Mouse (Mus musculus) lung, embryonic 14.5 days (tissue): ENCODE results near the gene Ephb1. TPM values are rescaled to one million over a fixed set of nuclear protein-coding genes. Genes with fewer than 3 reads are reported as not detected.

ENCODE experiments used
- ATAC-seq: fragments of 200-750 bp; cut with Nextera tagmentation; 2 replicates; pipeline ENCODE4 v1.8.0; 2017; ENCODE audit warnings: mild to moderate bottlenecking, moderate TSS enrichment, moderate library complexity; ENCODE audit not compliant: insufficient read depth
- DNase-seq: peaks from one replicate; pipeline ENCODE4 v3.0.0-alpha.2; 2015
- H3K27ac ChIP-seq: fragments of 300-500 bp; sonication (generic); 2 replicates; pipeline ENCODE4 v1.5.1; 2014; ENCODE audit warnings: low read depth, mild to moderate bottlenecking, moderate library complexity
- H3K27me3 ChIP-seq: fragments of 300-500 bp; sonication (generic); 2 replicates; pipeline ENCODE4 v1.6.1; 2014; ENCODE audit warnings: low read length, control low read depth; ENCODE audit not compliant: insufficient read depth
- H3K36me3 ChIP-seq: fragments of 300-500 bp; sonication (generic); 2 replicates; pipeline ENCODE4 v1.6.1; 2014; ENCODE audit warnings: control low read depth; ENCODE audit not compliant: insufficient read depth
- H3K4me1 ChIP-seq: fragments of 300-500 bp; sonication (generic); 2 replicates; pipeline ENCODE4 v1.6.1; 2014; ENCODE audit warnings: antibody characterized with exemption, control low read depth; ENCODE audit not compliant: insufficient read depth
- H3K4me2 ChIP-seq: fragments of 300-500 bp; sonication (generic); 2 replicates; pipeline ENCODE4 v1.6.1; 2014; ENCODE audit warnings: mild to moderate bottlenecking
- H3K4me3 ChIP-seq: fragments of 300-500 bp; sonication (generic); 2 replicates; pipeline ENCODE4 v1.5.1; 2014; ENCODE audit warnings: low read depth, low read length
- H3K9ac ChIP-seq: fragments of 300-500 bp; sonication (generic); 2 replicates; pipeline ENCODE4 v1.6.1; 2014
- H3K9me3 ChIP-seq: fragments of 300-500 bp; sonication (generic); 2 replicates; pipeline ENCODE4 v1.6.1; 2016; ENCODE audit warnings: low read depth, low read length, control low read depth
- CTCF ChIP-seq: IDR thresholded peaks from 2 replicates; pipeline ENCODE4 v1.5.1; 2016; ENCODE audit warnings: antibody characterized with exemption, low read depth
- WGBS: fragments of 180-500 bp; shearing (Covaris S2); extraction: QIAGEN DNeasy Blood & Tissue Kit; methylation state at CpG from one replicate; pipeline ENCODE4 v1.1.7; 2014; 5-methylcytosine and 5-hydroxymethylcytosine counted together
- polyA plus RNA-seq: library from polyadenylated mRNA; unstranded; fragments of >200 nt; fragmentation: Nextera tagmentation; extraction: Ambion mirVana; gene quantifications from 2 replicates; pipeline ENCODE4 v1.2.1, GENCODE M21; 2014

Ephb1 gene
- polyA plus RNA-seq, 1 experiment from 2014 or later: 1.6 TPM

DNA sequence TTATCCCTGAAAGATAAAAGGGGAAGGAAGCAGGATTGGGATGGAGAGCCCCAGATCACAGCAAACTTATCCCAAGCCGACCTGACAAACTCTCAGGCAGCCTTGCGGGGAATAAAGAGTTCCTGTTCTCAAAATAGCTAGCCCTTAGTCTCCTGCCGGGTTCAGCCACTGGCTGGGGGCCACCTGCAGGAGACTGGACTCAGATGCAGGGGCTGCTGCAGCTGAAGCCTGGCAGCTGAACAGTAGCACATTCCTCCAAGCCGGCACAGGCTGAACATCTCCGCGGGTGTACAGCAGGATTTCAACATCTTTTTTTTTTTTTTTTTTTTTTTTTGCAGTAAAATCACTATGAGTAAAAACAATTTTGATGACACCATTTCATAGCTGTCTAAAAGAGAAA, 382.7 kb downstream of the Ephb1 start:
- ATAC-seq: no peak
- Histone ChIP-seq H3K9ac (no peak overlapping the region), H3K9me3 (no peaks in the 10 kb centered on the region), H3K27me3 (no peaks in the 10 kb centered on the region), H3K4me2 (no peak overlapping the region), H3K4me3 (no peak overlapping the region), H3K4me1 (no peaks in the 10 kb centered on the region), H3K27ac (no peak overlapping the region), H3K36me3 (no peaks in the 10 kb centered on the region)
- 27% methylated on average over 6 of the region's 6 CpGs for WGBS
- peak; percentile 34 for DNase-seq
- no peak for TF ChIP-seq CTCF

DNA sequence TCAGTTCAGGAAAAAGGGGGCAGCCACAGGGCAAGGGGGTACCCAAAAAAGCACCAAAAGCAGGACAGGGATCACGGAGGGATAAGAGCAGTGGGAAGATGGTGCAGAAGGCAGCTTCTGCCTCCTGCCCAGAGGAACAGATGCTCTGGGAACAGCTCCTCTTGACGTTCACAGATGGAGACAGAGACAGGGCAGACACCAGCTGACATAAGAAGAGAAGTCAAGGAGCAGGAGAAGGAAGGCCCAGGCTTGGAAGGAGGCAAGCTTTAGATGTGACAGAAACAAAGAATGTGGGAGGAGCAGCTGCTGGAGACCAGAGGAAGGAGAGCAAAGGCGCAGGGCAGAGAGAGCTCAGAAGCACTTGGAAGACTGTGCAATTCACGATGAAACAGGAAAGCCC, 398.3 kb downstream of the Ephb1 start:
- no peak for ATAC-seq
- 36% methylated on average over 4 of the region's 4 CpGs for whole genome bisulfite sequencing
- H3K4me2 ChIP-seq: no peak overlapping the region

GRCm38 (mm10) chr9:101954529-101954928, 400.0 kb downstream of the Ephb1 start:
- Histone ChIP-seq H3K9me3 (no peaks in the 10 kb centered on the region), H3K27me3 (no peaks in the 10 kb centered on the region), H3K27ac (no peak overlapping the region), H3K4me1 (no peaks in the 10 kb centered on the region), H3K4me3 (no peak overlapping the region), H3K4me2 (no peak overlapping the region), H3K9ac (no peak overlapping the region), H3K36me3 (no peaks in the 10 kb centered on the region)
- ATAC-seq (no peak), DNase-seq (no peak)
- TF ChIP-seq CTCF: no peak
- 83% methylated on average over 4 of the region's 4 CpGs for WGBS

More for the DNA sequence above, 398.3 kb downstream of the Ephb1 start:
- TF ChIP-seq CTCF: no peak
- Histone ChIP-seq H3K27ac (no peak overlapping the region), H3K27me3 (no peaks in the 10 kb centered on the region), H3K9me3 (no peaks in the 10 kb centered on the region), H3K36me3 (no peaks in the 10 kb centered on the region), H3K9ac (no peak overlapping the region), H3K4me3 (no peak overlapping the region), H3K4me1 (no peaks in the 10 kb centered on the region)
- no peak for DNase-seq

DNA sequence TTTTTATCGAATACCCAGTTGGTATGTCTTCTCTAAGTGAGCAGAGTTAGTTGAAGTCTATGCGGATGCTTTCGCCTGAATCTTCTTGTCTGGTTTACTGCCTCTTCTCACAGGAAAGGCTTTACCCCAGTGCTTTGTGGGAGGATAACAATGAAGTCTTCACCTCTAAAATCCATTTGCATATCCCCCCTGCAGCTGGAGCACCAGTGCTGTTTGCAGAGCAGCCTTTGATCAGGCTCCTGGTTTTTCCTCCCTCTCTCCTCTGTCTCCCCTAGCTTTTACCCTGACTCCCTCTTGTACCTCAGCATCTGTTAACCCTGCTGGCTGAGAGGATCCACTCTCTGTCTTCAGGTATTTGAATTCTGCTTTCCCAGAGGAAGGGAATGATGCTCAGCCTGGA, 404.4 kb downstream of the Ephb1 start:
- TF ChIP-seq CTCF: no peak

DNA sequence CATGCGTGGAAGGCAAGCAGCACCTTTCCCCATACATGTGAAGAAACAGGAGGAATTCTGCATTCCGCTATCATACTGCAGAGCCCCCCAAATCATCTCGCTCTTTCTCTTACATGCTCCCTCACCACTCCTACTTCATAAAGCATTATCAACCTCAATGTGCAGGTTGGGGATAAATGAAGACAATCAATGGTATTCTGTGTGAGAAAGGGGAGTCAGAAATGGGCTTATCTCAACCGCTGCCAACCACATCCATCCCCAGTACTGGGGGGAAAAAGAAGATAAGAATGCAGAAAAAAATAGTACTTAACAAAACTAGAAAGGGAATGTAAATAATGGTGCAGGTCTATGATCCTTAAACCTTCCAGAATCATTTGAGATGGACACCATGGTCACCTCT, 408.7 kb downstream of the Ephb1 start:
- no peaks in the 10 kb centered on the region for H3K27me3 ChIP-seq
- WGBS: 84% methylated on average over 4 of the region's 4 CpGs
- H3K4me3 ChIP-seq: no peak overlapping the region
- no peaks in the 10 kb centered on the region; the same call in 1 of the 2 replicates for H3K4me1 ChIP-seq
- no peaks in the 10 kb centered on the region for H3K36me3 ChIP-seq
- H3K9me3 ChIP-seq: no peaks in the 10 kb centered on the region
- TF ChIP-seq CTCF: no peak
- DNase-seq (no peak), ATAC-seq (no peak)
- H3K4me2 ChIP-seq: no peak overlapping the region
- no peak overlapping the region for H3K9ac ChIP-seq
- H3K27ac ChIP-seq: no peak overlapping the region

More for the DNA sequence above, 404.4 kb downstream of the Ephb1 start:
- Histone ChIP-seq H3K27ac (no peak overlapping the region), H3K36me3 (no peaks in the 10 kb centered on the region), H3K4me2 (no peak overlapping the region), H3K9me3 (no peaks in the 10 kb centered on the region), H3K27me3 (no peaks in the 10 kb centered on the region), H3K4me3 (no peak overlapping the region), H3K9ac (no peak overlapping the region), H3K4me1 (no peaks in the 10 kb centered on the region)
- DNase-seq (no peak), ATAC-seq (no peak)
- WGBS: 36% methylated on average over 3 of the region's 3 CpGs

DNA sequence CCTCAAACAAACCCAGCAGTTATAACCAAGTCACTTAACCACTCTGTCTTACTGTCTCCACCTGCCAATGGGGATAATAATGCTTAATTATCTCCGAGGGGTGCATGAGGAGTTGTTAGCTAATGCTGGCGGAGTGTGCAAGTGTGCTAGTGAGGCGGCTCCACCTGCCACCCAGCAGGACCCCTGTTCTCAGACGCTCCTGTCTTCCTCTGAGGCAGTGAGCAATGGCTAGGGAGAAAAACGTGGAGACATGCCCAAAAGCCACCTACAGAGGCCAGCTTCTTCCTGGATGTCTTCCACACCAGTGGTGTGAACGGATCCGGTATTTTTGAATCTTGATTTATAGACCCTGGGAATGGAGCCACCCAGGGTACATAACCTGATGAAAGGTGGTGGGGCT, 409.2 kb downstream of the Ephb1 start:
- ATAC-seq (no peak), DNase-seq (no peak)
- no peak overlapping the region for H3K4me3 ChIP-seq
- TF ChIP-seq CTCF: no peak
- no peak overlapping the region for H3K4me2 ChIP-seq
- 58% methylated on average over 7 of the region's 7 CpGs for WGBS
- H3K27ac ChIP-seq: no peak overlapping the region
- no peaks in the 10 kb centered on the region for H3K36me3 ChIP-seq
- H3K9ac ChIP-seq: no peak overlapping the region
- H3K4me1 ChIP-seq: no peaks in the 10 kb centered on the region; the same call in 1 of the 2 replicates
- H3K9me3 ChIP-seq: no peaks in the 10 kb centered on the region
- H3K27me3 ChIP-seq: no peaks in the 10 kb centered on the region

GRCm38 (mm10) chr9:101942058-101942669, 412.3 kb downstream of the Ephb1 start:
- no peaks in the 10 kb centered on the region for H3K27me3 ChIP-seq
- H3K4me1 ChIP-seq: no peaks in the 10 kb centered on the region; the same call in 1 of the 2 replicates
- ATAC-seq: no peak
- TF ChIP-seq CTCF: no peak
- 77% methylated on average over 9 of the region's 9 CpGs for WGBS
- DNase-seq: no peak
- H3K4me3 ChIP-seq: no peak overlapping the region
- H3K4me2 ChIP-seq: no peak overlapping the region
- no peaks in the 10 kb centered on the region for H3K9me3 ChIP-seq
- H3K27ac ChIP-seq: no peak overlapping the region
- H3K9ac ChIP-seq: no peak overlapping the region
- no peaks in the 10 kb centered on the region for H3K36me3 ChIP-seq

GRCm38 (mm10) chr9:101940182-101940581, 414.3 kb downstream of the Ephb1 start:
- WGBS: 61% methylated on average over 3 of the region's 3 CpGs

More at GRCm38 (mm10) chr9:101940182-101940581, 414.3 kb downstream of the Ephb1 start:
- no peaks in the 10 kb centered on the region for H3K36me3 ChIP-seq
- no peaks in the 10 kb centered on the region for H3K27me3 ChIP-seq
- H3K4me3 ChIP-seq: no peak overlapping the region
- no peak for DNase-seq
- H3K9me3 ChIP-seq: no peaks in the 10 kb centered on the region
- H3K4me2 ChIP-seq: no peak overlapping the region
- no peak overlapping the region for H3K27ac ChIP-seq
- no peaks in the 10 kb centered on the region; the same call in 1 of the 2 replicates for H3K4me1 ChIP-seq
- TF ChIP-seq CTCF: no peak
- H3K9ac ChIP-seq: no peak overlapping the region
- ATAC-seq: no peak
